Mouse (Mus musculus): ENCODE measurements around the gene Nhp2.
"Not testable (repeated sequence)": the region's sequence is repeated elsewhere in the genome, so short reads cannot be mapped to it uniquely, and the experiment has no call there.

Nhp2 gene

DNA sequence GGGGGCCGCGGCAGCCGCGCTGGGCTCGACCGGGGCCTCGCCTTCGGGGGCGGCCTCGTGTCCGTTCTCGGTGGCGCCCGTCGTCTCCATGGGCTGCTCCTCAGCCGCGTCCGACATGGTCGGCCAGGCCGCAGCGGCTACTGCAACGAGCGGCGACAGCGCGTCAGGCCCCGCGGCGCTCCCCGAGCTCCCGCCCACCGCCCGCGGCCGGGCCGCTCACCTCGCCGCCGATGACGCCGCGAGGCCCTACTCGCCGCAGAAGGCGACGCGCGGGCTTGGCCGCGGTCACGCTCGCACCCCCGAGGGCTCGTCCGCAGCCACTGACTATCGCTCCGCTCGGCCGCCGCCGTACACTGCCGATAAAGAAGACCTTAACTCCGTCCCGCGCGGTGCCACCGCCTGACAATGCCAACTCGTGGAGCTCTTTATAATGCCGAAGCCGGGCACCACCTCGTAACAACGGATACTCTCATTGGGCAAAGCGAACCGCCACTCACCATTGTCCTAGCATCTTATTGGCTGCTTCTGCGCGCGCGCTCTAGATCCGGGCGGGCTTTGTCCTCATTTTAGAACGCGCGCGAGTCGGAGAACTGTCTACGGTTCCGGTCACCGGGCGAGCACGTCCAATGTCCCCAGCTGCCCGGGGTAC, 13.0 kb upstream of the Nhp2 start, which contains the start of gene Hnrnpab:
TSS of gene Hnrnpab (minus strand) at position 401 of the 649 bp plus-strand sequence.
- peak; percentile 96 for DNase-seq (ENCODE audit: low read depth, low spot score)

DNA sequence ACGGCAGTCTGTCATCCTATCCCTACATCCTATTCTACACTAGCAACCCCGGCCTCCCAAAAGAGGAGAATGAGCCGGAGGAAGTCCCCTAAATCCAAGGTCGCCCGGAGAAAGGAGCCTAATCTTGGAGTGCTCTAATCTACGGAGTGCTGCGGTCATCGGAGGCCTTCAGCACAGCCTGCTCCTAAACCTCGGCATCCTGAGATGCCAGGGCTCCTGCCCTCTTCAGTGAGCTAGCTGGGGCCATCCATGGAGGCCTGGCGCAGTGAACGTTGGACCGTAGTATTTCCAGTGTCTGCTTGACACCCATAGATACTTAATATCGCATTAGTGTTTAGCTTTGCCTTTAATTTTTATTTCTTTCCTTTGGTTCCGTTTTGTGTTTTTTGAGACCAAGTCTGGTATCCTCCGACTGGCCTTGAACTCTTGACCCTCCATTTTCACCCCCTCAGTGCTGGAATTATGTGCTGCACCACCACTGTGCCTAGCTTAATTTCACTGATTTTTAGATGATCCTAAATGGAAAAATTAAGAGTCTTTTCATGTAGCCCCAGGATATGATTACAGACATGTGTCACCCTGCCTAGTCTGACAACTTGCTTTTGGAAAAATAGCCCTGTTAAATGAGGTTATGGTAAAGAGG, 12.3 kb upstream of the Nhp2 start:
- DNase-seq (ENCODE audit: low read depth, low spot score): no peak

- DNase-seq (ENCODE audit: low read depth, low spot score): no peak
Observed at GRCm38 (mm10) chr11:51609266-51609909, 10.1 kb upstream of the Nhp2 start.

DNA sequence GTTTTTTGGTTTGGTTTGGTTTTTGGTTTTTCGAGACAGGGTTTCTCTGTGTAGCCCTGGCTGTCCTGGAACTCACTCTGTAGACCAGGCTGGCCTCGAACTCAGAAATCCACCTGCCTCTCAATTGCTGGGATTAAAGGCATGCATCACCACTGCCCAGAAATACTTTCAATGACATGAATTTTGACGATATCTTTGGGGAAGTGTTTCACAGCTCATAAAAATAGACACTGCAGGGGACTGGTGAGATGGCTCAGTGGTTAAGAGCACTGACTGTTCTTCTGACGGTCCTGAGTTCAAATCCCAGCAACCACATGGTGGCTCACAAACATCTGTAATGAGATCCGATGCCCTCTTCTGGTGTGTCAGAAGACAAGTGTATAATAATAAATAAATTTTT, 9.6 kb upstream of the Nhp2 start:
- DNase-seq (ENCODE audit: low read depth, low spot score): not testable (repeated sequence)

- no peak for DNase-seq (ENCODE audit: low read depth, low spot score)
Observed at GRCm38 (mm10) chr11:51614256-51614655, 5.3 kb upstream of the Nhp2 start.

GRCm38 (mm10) chr11:51615129-51615528, 4.4 kb upstream of the Nhp2 start:
- DNase-seq (ENCODE audit: low read depth, low spot score): no peak

DNA sequence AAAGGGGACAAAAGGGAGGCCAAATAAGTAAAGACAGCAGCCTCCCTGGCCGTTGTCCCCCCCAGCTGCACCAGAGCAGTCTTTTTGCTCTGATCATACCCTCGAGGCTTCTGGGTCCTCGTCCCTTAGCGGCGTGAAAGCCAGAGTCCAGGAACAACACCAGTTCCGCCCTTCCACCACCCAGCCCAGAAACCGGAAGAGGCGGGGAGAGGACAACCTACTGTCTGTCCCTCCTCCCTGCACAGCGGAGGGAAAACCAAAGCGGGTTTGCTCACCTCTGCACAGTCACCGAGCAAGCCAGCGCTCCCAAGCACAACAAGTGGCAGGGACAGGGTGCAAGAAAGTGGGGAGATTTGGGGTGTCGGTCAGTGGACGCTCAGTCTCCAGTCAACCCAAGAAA, 3.9 kb upstream of the Nhp2 start:
- DNase-seq (ENCODE audit: low read depth, low spot score): peak; percentile 53

DNA sequence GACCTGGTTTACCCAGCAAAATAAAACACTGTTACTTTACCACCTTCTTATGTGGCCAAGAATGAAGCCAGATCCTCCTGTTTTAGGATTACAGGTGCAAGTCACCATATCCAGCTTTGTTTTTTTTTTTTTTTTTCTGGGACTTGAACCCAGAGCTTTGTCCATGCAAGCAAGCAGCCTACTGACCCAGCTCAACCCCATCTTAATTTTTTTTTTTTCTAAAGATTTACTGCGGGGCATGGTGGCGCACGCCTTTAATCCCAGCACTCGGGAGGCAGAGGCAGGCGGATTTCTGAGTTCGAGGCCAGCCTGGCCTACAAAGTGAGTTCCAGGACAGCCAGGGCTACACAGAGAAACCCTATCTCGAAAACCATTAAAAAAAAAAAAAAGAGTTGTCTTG, 3.4 kb upstream of the Nhp2 start:
- not testable (repeated sequence) for DNase-seq (ENCODE audit: low read depth, low spot score)

DNA sequence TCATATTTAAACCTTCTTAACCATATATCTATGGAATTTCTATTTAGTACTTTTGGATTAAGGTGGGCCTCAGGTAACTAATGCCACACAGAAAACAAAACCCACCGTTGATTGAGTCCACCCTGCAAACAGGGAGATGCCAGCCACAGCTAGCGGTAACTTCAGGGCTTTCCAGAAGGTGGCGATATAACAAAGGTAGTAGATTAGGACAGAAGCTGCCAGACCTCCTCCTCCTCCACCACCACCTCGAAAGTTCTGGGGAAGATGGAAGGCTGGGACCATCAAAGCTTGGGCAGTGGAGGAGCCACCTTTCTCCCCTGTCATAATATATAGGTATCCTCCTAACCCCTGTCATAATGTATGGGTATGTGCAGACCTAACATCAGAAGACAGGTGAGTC, 1.8 kb upstream of the Nhp2 start:
- peak; percentile 43 for DNase-seq (ENCODE audit: low read depth, low spot score)

GRCm38 (mm10) chr11:51618894-51619408, 584 bp upstream of the Nhp2 start:
- no peak for DNase-seq (ENCODE audit: low read depth, low spot score)

DNA sequence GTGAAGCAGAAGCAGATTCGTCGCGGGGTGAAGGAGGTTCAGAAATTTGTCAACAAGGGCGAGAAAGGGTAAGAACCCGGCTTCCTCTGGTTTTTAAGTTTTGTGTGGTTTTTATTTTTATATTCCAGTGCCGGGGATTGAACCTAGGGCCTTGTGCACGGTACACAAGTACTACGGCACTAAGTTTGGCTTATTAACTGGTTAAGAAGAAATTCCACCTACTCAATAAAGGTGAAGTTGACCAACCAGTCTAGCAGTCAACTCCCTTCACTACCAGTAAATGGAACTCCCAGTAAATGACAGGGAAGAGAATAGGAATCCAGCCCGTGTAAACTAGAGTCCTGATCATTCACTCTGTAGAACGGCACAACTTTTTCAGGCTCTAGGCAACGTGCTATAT, 549 bp downstream of the Nhp2 start:
- no peak for DNase-seq (ENCODE audit: low read depth, low spot score)

DNA sequence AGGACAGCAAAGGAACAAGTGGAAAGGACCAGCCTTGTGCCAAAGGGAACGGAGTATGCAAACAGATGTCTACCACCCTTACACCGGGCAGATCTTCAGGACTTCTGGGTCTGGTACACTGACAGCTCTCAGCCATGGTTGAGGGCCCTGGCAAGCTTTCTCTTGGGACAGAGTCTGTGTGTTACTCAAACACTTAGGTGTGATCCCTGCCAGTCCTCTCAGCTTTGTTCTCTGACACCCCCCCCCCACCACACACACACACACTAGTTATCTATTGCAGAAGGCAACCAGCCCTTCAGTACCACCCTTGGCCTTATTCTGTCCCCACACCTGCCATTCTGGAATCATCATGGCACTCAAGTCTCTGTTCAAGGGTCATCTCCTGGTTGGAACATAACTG, 2.2 kb downstream of the Nhp2 start:
- no peak for DNase-seq (ENCODE audit: low read depth, low spot score)

GRCm38 (mm10) chr11:51622971-51623491, 3.5 kb downstream of the Nhp2 start:
- DNase-seq (ENCODE audit: low read depth, low spot score): no peak

GRCm38 (mm10) chr11:51625187-51625820, 5.8 kb downstream of the Nhp2 start:
- DNase-seq (ENCODE audit: low read depth, low spot score): no peak

DNA sequence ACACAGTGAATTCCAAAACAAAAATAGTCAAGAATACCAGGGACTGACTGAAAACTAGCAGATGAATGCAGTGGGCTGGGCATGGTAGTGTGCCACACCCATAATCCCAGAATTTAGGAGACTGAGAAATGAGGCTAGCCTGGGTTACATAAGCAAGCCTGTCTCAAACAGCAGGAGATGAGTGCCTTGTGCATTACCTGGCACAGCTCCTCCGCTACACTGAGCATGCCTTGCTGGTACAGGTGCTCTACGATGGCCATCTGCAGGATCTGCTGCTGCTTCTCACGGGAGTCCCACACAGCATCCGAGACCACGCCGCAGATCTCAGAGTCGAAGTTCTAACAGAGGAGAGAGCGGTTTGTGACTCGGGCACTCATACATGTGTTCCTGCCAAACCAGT, 7.9 kb downstream of the Nhp2 start:
- DNase-seq (ENCODE audit: low read depth, low spot score): no peak

GRCm38 (mm10) chr11:51627907-51628306, 8.4 kb downstream of the Nhp2 start:
- DNase-seq (ENCODE audit: low read depth, low spot score): no peak

DNA sequence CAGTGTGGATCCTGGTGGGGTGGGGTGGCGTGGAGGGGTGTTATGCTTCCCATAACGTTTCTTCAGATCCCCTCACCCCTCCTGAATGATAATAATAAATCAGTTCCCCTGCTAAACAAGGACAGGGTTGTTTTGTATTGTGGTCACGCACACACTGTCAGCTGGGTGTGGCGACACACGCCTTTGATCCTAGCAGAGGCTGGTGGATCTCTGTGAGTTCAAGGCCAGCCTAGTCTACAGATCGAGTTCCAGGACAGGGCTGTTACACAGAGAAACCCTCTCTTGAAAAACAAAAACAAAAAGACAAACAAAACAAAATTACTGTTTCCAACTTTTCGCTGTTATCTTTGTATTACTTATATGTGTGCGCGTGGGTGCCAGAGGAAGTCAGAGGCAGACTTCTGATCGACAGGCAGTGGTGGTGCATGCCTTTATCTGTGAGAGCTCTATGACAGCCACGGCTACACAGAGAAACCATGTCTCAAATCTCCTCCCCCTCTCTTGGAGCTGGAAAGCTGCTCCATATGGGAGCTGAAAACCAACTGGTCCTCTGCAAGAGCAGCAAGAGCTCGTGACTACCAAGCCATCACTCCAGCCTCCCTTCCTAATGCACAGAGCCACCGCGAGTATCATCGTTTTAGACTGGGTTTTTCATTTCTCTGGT, 10.2 kb downstream of the Nhp2 start:
- no peak for DNase-seq (ENCODE audit: low read depth, low spot score)

GRCm38 (mm10) chr11:51632130-51632753, 12.7 kb downstream of the Nhp2 start:
- DNase-seq (ENCODE audit: low read depth, low spot score): no peak

DNA sequence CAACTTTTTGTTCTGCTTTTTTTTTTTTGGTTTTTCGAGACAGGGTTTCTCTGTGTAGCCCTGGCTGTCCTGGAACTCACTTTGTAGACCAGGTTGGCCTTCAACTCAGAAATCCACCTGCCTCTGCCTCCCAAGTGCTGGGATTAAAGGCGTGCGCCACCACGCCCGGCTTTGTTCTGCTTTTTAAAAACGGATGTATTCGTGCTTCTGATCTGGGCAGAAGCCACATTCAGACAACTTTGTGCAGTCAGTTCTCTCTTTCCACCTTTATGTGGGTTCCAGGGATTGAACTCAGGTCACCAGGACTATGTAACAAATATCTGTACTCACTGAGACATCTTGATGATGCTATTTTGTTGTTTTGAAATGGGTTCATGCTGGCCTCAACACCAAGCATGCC, 13.7 kb downstream of the Nhp2 start:
- not testable (repeated sequence) for DNase-seq (ENCODE audit: low read depth, low spot score)

- no peak for DNase-seq (ENCODE audit: low read depth, low spot score)
Observed at GRCm38 (mm10) chr11:51633721-51634120, 14.2 kb downstream of the Nhp2 start.

DNA sequence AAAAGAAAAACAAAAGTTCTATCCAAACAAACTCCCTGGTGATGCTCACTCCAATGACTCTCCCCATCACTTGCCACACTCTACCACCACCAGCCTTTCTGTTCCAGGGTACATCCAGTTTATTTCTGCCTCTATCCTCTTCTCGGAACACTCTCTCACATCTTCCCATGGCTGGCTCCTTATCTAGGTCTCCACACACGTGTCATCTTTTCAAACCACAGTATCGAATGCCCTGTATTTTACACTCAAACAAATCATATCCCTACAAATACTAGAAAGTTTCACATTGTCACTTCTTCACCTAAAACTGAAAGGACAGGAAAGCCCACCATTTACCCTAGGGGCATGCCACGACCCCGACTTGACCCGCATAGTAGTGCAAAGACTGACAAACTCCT, 15.6 kb downstream of the Nhp2 start:
- no peak for DNase-seq (ENCODE audit: low read depth, low spot score)

Data from embryo, embryonic 11.5 days (tissue).